Mouse (Mus musculus): Measurements from ENCODE around the gene Gm11111. TPM values are rescaled to one million over a fixed set of nuclear protein-coding genes. Genes with fewer than 3 reads are reported as not detected.

Gm11111 gene
- polyA plus RNA-seq, 1 experiment from 2014 or later: not detected

Other genes starting within 250 kb of the Gm11111 start
- gene Cfap299, start 223.4 kb upstream of the Gm11111 start, polyA plus RNA-seq (2014; fragmentation: Nextera tagmentation; extraction: Ambion mirVana): 0.31 and 0.59 TPM in 2 replicates